Mouse (Mus musculus): ENCODE data around the gene Gm28047. TPM values are rescaled to one million over a fixed set of nuclear protein-coding genes. Genes with fewer than 3 reads are reported as not detected.
A peak's percentile ranks its signal among the peaks of the same experiment; 100 is the strongest.

Gm28047 gene
- total RNA-seq, 2 experiments from 2014 or later = 2.2 TPM; not detected in 1

- intact Hi-C loops (cut with DNase I) = no loop called here
- DNase-seq = no peak
These were observed 67.3 kb downstream of the Gm28047 start for GRCm38 (mm10) chr15:102557580-102557979.

GRCm38 (mm10) chr15:102555581-102555980, 69.3 kb downstream of the Gm28047 start:
- no peak for DNase-seq
- intact Hi-C loops (cut with DNase I) = no loop called here

DNA sequence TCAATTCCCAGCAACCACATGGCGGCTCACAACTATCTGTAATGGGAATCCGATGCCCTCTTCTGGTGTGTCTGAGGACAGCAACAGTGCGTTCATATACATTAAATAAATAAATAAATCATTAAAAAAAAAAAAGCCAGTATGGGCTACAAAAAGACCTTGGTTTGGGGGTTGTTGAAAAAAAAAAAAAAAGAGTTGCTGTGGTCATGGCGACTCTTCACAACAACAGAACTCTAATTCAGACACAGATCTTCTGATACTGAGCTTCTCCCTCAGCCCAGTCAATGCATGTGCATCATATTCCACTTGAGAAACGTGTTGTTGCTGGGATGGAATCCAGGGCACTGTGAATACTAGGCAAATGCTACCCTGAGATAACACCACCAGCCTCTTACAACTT, 72.3 kb downstream of the Gm28047 start:
- intact Hi-C loops (cut with DNase I) = no loop called here
- no peak for DNase-seq

DNA sequence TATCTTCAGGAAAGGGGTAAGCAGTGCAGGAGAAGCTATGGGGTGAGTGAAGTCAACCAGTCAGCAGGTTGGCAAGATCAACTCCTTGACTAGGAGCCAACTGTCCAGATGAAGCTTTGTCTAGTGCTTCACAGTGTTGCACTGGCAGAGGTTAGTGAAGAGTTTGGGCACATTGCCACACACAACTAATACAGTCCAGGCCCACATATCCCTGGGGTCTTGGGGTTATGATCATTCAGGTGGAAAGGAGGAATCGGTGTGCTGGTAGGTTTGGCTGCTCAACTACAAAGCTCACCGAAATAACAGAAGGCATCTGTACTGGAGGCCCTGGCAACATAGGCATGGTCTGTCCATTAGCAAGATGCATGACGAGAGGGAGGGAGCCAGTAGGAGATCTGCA, 77.4 kb downstream of the Gm28047 start:
- DNase-seq = peak; percentile 92
- intact Hi-C loops (cut with DNase I) = no loop called here

DNA sequence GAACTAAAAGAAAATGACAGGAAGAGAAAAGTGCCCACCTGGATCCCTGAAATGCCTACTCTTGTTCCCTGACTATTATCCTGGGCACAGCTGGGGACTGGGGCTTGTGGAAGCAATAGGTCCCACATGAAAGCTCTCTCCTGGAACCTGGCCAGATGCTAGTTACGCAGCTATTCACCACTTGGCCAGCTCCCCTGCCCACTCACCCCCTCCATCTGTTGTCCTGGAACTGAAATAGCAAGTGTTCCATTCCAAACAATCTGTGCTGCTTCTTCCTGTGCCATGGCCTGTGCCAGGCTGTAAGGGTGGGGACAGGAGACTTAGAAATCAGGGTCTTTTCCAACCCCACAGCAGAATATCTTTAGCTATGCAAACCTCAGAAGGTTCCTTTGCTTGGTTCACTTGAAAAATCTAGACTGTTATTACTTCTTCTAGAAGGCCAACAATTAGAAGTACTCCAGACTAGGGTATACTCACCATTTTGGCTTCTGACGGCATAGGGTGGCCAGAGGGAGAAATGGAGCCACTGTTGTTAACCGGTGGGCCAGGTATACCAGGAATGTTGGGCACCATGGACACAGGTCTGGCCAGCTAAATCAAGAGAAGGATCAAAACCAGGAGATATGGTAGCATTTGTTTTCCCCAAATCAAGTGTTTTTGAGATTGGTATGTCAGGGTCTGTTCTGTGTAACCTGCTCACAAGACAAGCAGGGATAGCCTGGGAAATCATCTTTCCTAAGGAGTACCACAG, 78.0 kb downstream of the Gm28047 start:
- intact Hi-C loops (cut with DNase I) = no loop called here
- DNase-seq = peak; percentile 96

DNA sequence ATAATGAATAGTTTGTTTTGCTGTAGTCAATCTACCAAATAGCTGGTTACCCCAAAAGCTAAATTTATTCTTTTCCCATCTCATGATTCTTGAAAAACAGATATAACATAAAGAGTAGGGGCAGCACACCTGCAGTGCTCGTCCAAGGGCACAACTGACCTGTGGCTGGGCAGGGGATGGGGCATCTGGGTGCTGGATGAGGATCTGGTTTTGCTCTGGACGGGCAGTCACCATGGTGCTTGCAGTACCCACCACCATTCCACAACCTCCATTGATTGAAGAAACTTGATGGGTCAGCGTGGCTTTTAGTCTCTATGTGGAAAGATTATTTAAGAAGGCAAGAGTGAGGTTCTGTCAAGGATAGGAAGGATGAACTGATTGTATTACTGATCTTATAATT, 78.6 kb downstream of the Gm28047 start:
- intact Hi-C loops (cut with DNase I) = no loop called here
- no peak for DNase-seq

DNA sequence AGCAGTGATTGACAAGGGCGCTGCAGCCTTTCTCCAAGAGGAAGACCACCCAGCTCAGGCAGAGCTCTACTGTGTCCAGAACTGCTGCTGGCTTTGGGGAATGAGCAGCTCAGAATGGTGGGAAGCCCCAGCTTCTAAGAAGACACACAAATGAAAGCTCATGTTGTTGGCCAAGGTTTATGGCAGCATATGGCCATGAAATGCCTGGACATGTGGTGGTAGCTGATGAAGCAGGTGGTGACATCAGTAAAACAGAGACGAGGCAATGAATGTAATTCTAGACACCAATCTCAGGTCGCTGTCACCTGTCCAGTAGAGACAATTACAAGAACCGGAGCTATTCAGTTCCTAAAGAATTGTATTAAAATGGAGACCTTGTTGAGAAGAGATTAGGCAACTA, 80.1 kb downstream of the Gm28047 start:
- intact Hi-C loops (cut with DNase I) = no loop called here
- peak; percentile 46 for DNase-seq

GRCm38 (mm10) chr15:102533926-102534325, 90.9 kb downstream of the Gm28047 start:
- intact Hi-C loops (cut with DNase I) = no loop called here
- no peak for DNase-seq

DNA sequence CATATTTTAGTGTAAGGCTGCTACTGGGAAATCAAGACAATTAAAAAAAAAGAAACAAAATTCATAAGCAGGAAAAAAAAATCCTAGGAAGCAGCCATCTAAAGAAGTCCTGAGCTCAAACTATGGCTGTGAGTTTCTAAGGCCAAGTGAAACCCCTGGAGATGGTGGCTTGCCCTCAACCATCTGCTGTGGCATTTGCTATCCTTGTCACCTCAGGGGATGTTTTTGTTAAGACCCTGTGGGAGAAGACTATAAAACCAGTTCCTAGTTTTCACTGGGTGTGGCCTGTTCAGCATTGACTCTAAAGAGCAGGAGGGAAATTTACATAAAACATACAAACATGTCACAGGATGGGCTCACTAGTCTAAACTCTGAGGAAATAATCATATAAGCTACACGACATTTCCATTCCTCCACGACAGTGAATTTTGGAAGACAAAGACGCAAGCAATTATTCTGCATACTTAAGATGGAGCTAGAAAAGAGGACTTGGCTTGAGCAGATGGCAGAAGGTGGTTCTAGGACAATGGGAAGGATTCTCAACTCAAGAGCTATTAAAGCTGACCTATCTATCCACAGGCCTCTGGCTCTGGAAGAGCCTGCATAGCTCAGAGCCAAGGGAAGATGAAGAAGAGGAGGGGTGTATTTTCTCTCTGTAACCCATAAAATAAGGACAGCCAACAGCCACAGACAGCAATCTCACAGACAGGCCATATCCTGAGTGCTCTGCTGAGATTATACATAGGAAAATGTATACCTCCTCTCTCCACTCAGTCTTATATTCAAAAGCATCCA, 92.6 kb downstream of the Gm28047 start:
- no peak for DNase-seq
- intact Hi-C loops (cut with DNase I) = no loop called here

DNA sequence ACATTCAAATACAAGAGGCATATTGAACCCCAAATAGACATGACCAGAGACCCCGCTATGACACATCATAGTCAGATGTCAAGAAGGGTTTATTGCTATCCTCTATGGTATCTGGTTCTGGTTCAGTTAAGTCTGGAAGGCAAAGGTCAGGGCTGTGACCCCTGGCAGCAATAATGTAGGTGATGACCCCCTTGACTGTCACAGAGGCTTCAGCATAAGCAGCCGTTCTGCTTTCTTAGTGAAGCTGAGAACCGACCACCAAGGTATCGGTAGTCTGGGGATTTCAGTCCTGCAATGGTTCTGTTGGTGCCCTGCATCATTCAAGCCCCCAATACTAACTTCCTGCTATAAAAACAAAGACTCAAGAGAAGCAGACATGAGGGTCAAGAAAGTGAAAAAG, 93.3 kb downstream of the Gm28047 start:
- no peak for DNase-seq
- intact Hi-C loops (cut with DNase I) = no loop called here

DNA sequence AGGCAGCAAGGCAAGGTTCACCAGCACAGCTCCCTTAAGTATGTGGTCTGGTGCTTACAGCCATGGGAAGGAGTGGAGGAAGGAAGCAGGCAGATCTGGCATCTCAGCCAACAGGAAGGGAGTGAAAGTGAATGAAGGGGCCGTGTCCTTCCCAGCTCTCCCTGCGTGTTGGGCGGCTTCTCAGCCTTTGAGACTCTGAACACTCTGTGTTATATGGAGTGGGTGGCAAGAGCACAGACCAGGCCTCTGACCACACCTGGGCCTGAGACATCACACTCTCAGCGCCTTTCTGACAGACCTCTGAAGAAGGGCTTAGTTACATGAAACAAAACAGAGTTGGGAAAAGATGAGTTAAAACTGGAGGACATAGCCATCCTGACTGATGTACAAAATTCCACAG, 94.3 kb downstream of the Gm28047 start:
- intact Hi-C loops (cut with DNase I) = no loop called here

DNA sequence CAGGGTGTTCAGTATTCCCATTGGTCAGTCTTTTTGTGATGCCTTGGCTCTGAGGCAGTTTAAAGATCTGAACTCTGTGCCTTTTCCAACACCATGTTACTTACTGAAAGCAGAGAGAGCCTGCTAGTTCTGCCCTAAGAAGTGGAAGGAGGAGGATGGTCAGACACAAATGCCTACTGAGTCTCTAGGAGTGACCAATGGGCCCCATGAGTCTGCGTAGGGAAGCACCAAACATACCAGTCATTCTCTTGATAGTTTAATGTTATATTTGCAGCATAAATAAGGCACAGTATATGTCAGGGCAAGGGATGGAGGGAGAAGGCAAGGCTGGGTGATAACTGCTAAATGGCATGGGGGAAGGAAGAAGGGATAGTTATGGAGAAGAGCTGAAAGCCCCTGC, 96.5 kb downstream of the Gm28047 start:
- intact Hi-C loops (cut with DNase I) = no loop called here

More for the DNA sequence above, 94.3 kb downstream of the Gm28047 start:
- DNase-seq = no peak

GRCm38 (mm10) chr15:102527936-102528335, 96.9 kb downstream of the Gm28047 start:
- no peak for DNase-seq
- intact Hi-C loops (cut with DNase I) = no loop called here

More for the DNA sequence above, 96.5 kb downstream of the Gm28047 start:
- no peak for DNase-seq

DNA sequence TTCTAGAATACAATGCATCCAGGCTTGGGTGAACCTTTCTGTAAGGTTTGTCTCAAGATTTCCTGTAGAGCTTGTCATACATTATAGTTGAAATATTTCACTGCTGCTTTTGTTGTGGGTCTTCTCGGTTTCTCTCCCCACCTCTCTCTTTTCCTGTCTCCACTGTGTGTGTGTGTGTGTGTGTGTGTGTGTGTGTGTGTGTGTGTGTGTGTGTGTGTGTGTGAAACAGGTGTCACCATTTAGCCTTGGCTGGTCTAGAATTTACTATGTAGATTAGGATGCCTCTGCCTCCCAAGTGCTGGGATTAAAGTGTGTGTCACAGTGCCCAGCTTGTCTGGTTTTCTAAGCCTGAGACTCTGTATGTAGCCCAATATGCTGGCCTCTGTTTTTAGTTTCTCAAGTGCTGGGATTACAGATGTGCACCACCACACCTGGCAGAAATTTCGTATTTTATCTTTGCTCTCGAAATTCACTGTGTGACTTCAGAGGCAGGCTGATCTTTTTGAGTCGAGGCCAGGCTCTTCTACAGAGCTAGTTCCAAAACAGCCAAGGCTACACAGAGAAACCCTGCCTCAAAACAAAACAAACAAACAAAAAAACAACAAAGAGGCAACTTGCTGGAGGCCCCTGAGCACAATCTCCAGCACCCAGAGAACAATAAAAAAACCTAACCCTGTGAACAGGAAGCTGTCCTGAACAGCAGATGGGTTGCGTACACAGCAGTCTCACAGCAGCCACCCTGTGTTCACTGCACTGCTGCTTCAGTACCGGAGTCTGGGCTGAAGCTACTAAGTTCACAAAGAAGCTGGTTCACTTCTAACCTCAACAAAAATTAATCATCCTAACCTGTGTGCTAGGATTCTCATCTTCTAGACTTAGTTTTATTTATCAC, 98.5 kb downstream of the Gm28047 start:
- intact Hi-C loops (cut with DNase I) = no loop called here

GRCm38 (mm10) chr15:102524892-102525485, 99.9 kb downstream of the Gm28047 start, which contains the start of gene Npff:
Npff (minus strand) TSS chr15:102524942.
- intact Hi-C loops (cut with DNase I) = no loop called here
- peak; percentile 79 for DNase-seq

More for the DNA sequence above, 98.5 kb downstream of the Gm28047 start:
- DNase-seq = no peak

DNA sequence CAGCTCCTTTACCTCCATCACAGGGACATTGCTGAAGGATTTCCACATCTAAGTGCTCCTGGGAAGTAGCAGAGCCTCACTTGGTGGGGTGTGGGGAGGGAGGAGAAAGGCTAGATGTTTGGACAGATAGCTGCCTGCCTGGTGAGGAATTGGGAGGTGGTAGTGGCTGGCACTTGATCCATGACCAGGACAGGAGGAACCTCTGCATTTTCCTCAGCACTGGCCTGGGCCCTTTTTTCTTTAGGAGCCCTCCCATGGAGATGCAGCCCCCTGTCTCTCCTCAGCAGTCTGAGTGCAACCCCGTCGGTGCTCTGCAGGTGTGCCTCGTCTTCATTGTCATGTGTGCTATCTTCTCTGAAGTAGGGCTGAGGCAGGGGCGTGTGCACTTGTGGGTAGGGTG, 103.4 kb downstream of the Gm28047 start:
- no peak for DNase-seq
- intact Hi-C loops (cut with DNase I) = no loop called here

- DNase-seq = no peak
- intact Hi-C loops (cut with DNase I) = no loop called here
These were observed 104.5 kb downstream of the Gm28047 start for GRCm38 (mm10) chr15:102520416-102520815.

DNA sequence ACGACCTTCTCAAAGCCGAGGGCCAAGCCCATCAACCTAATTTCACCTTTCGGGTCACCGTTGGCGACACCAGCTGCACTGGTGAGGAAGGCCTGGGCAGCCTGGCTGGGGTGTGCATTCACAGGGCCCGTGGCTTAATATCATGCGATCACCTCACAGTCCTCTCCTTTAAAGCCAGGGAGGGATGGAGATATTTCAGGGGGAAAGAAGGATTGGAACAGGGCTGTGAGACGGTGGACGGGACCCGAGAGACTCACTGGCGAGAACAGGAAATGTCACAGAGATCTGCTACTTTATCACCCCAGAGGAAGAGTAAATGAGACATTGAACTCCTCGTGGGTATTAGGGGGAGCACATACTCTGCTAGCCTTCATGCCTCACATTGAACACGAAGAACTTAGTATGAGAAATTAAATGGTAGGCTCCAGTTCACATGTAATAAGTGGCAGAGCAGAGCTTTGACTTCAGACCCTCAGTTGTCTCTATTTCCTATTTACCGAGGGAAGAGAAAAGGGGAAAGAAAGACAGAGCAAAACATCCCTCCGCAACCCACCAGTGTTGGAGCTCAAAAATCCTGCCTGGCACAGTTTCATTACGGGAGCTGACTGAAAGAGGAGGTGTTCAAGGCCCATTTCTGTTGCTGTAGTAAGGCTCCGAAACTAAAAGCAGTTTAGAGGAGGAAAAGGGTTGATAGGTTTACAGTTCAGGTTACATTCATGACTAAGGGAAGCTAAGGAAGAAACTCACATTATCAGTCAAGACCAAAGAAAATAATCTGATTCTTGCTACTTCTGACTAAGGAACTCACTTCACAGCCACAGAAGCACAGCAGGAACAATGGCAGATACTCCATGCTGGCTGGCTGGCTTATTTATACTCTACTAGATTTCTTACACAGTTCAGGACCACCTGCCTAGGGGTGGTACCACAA, 105.4 kb downstream of the Gm28047 start:
- intact Hi-C loops (cut with DNase I) = no loop called here
- DNase-seq = no peak

DNA sequence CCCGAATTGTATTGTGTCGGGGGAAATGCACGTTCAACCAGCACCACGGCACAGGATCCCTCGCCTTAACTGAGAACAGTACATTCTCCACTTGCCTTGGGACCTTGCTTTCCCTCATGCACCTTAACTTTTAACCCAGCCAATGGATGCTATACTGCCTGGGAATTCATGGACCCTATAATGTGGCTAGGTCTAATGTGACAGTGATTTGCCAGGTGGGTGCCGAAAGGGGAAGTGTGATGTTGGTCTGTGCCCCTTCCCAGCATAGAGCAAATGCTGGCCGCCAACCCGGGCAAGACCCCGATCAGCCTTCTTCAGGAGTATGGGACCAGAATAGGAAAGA, 106.0 kb downstream of the Gm28047 start:
- intact Hi-C loops (cut with DNase I) = no loop called here
- no peak for DNase-seq

Measured in left cerebral cortex, postnatal 4 days (tissue).